27 mouse cellular contexts compared by ENCODE assay signal in genomic region chr13:48207824-48208223, GRCm38 (mm10). TPM values are rescaled to one million over a fixed set of nuclear protein-coding genes. Genes with fewer than 3 reads are reported as not detected.
DNase-seq lines count a peak whose midpoint lies in the region; ATAC-seq and TF ChIP-seq lines count a peak whose summit lies in the region.
"Had no signal": no experiment of that assay in that cellular context is flagged by ENCODE, and none has a peak within 500 bp of the region (broad histone marks: within the 10 kb centered on the region; RNA-seq: fewer than 3 reads in every experiment).

No protein-coding gene starts in this region.

- ATAC-seq in forebrain, embryonic 11.5 days (replicated peaks; ENCODE audit: low FRiP score), result no peak
- ATAC-seq in midbrain, embryonic 14.5 days (ENCODE audit: low FRiP score, low TSS enrichment), result no peak
- ATAC-seq: forebrain, embryonic 16.5 days; hindbrain, embryonic 16.5 days; intestine, embryonic 15.5 days had no signal

- H3K9me3 ChIP-seq in forebrain, embryonic 11.5 days (ENCODE audit: control insufficient read depth, low read length), result no peaks in the 10 kb centered on the region
- no peaks in the 10 kb centered on the region for H3K9me3 ChIP-seq in forebrain, embryonic 10.5 days
- no peaks in the 10 kb centered on the region for H3K9me3 ChIP-seq in midbrain, embryonic 10.5 days (replicated peaks)
- H3K9me3 ChIP-seq in midbrain, embryonic 14.5 days (ENCODE audit: control insufficient read depth, low read length), result no peaks in the 10 kb centered on the region
- H3K9me3 ChIP-seq: embryonic facial prominence, embryonic 10.5 days; embryonic facial prominence, embryonic 13.5 days; heart, embryonic 15.5 days; hindbrain, embryonic 10.5 days; hindbrain, embryonic 13.5 days; intestine, embryonic 15.5 days had no signal

- DNase-seq in forebrain, embryonic 11.5 days (ENCODE audit: low spot score), result no peak
- DNase-seq in forebrain, embryonic 10.5 days (ENCODE audit: extremely low spot score, low spot score), result no peak
- no peak for DNase-seq in midbrain, embryonic 10.5 days (ENCODE audit: low spot score)
- no peak for DNase-seq in midbrain, embryonic 14.5 days
- DNase-seq in brain, embryonic 14.5 days (ENCODE audit: low read depth), result peak; percentile 28
- no peak for DNase-seq in spleen, postnatal 4 days (ENCODE audit: low spot score in 2 of 2)
- DNase-seq: adrenal gland, postnatal 10 days; cerebellum, adult 11-12 months; cerebellum, adult 8-10 months; cerebellum, postnatal 10 days; cerebellum, postnatal 36 days; embryo, embryonic 11 days; gastrocnemius, postnatal 10 days; gastrocnemius, postnatal 36 days; heart, postnatal 10 days; heart, postnatal 36 days; kidney, adult 11 months had no signal

- TF ChIP-seq CTCF in brain, embryonic 14.5 days (IDR thresholded peaks at IDR 0.05; ENCODE audit: borderline replicate concordance, extremely low read depth, insufficient read depth, insufficient read length), result no peak

- peak overlapping the region; percentile 25; the same call in 1 of the 2 replicates for H3K27ac ChIP-seq in forebrain, embryonic 11.5 days (ENCODE audit: low read depth, low read length)
- H3K27ac ChIP-seq in forebrain, embryonic 10.5 days, result no peak overlapping the region; the same call in 1 of the 2 replicates
- H3K27ac ChIP-seq in midbrain, embryonic 10.5 days (replicated peaks), result 0 out of 2 replicates have a peak overlapping the region, but pooled peaks have one; percentile 33
- H3K27ac ChIP-seq in midbrain, embryonic 14.5 days (replicated peaks; ENCODE audit: low read depth, low read length), result no peak overlapping the region
- H3K27ac ChIP-seq: embryonic facial prominence, embryonic 10.5 days; embryonic facial prominence, embryonic 13.5 days; heart, embryonic 15.5 days; hindbrain, embryonic 10.5 days; hindbrain, embryonic 13.5 days; intestine, embryonic 15.5 days had no signal

- 19% methylated on average over 4 of the region's 4 CpGs for WGBS in forebrain, embryonic 11.5 days
- 37% methylated on average over 4 of the region's 4 CpGs for WGBS in forebrain, embryonic 10.5 days
- 65% methylated on average over 4 of the region's 4 CpGs for WGBS in midbrain, embryonic 10.5 days
- WGBS in midbrain, embryonic 14.5 days, result 59% methylated on average over 4 of the region's 4 CpGs

- 0 out of 2 replicates have a peak, but pooled peaks cover 6% of the 10 kb centered on the region for H3K4me1 ChIP-seq in forebrain, embryonic 11.5 days (replicated peaks; ENCODE audit: control insufficient read depth, insufficient read depth, low read length)
- H3K4me1 ChIP-seq in forebrain, embryonic 10.5 days, result peaks cover 11% of the 10 kb centered on the region
- peaks cover 9% of the 10 kb centered on the region for H3K4me1 ChIP-seq in midbrain, embryonic 10.5 days
- no peaks in the 10 kb centered on the region for H3K4me1 ChIP-seq in midbrain, embryonic 14.5 days (ENCODE audit: control insufficient read depth, insufficient read depth, low read length)
- H3K4me1 ChIP-seq: embryonic facial prominence, embryonic 10.5 days; embryonic facial prominence, embryonic 13.5 days; heart, embryonic 15.5 days; hindbrain, embryonic 10.5 days; hindbrain, embryonic 13.5 days; intestine, embryonic 15.5 days had no signal

- H3K27me3 ChIP-seq in forebrain, embryonic 11.5 days (ENCODE audit: control insufficient read depth, insufficient read depth, low read length), result no peaks in the 10 kb centered on the region
- no peaks in the 10 kb centered on the region for H3K27me3 ChIP-seq in forebrain, embryonic 10.5 days (ENCODE audit: poor library complexity, severe bottlenecking)
- H3K27me3 ChIP-seq in midbrain, embryonic 10.5 days (ENCODE audit: low read depth, poor library complexity, severe bottlenecking), result no peaks in the 10 kb centered on the region
- no peaks in the 10 kb centered on the region for H3K27me3 ChIP-seq in midbrain, embryonic 14.5 days (ENCODE audit: control insufficient read depth, insufficient read depth, low read length)
- H3K27me3 ChIP-seq: embryonic facial prominence, embryonic 13.5 days; heart, embryonic 15.5 days; hindbrain, embryonic 13.5 days; intestine, embryonic 15.5 days had no signal

- TF ChIP-seq POLR2A in brain, embryonic 14.5 days (IDR thresholded peaks at IDR 0.05; ENCODE audit: borderline replicate concordance, extremely low read depth, insufficient read depth, insufficient read length, poor library complexity, severe bottlenecking), result no peak

- H3K4me2 ChIP-seq in forebrain, embryonic 11.5 days (ENCODE audit: low read depth, low read length, severe bottlenecking), result no peak overlapping the region
- H3K4me2 ChIP-seq in midbrain, embryonic 14.5 days (ENCODE audit: low read length), result no peak overlapping the region
- H3K4me2 ChIP-seq: embryonic facial prominence, embryonic 13.5 days; heart, embryonic 11.5 days; heart, embryonic 15.5 days; hindbrain, embryonic 13.5 days; intestine, embryonic 15.5 days had no signal

- H3K4me3 ChIP-seq in forebrain, embryonic 11.5 days (ENCODE audit: low read depth, low read length), result no peak overlapping the region
- no peak overlapping the region for H3K4me3 ChIP-seq in forebrain, embryonic 10.5 days
- no peak overlapping the region for H3K4me3 ChIP-seq in midbrain, embryonic 10.5 days
- no peak overlapping the region for H3K4me3 ChIP-seq in midbrain, embryonic 14.5 days (replicated peaks; ENCODE audit: low read depth, low read length)
- H3K4me3 ChIP-seq: embryonic facial prominence, embryonic 10.5 days; embryonic facial prominence, embryonic 13.5 days; erythroblast, embryonic 14.5 days; heart, embryonic 15.5 days; hindbrain, embryonic 10.5 days; hindbrain, embryonic 13.5 days; intestine, embryonic 15.5 days had no signal

- no peaks in the 10 kb centered on the region for H3K36me3 ChIP-seq in forebrain, embryonic 11.5 days (ENCODE audit: control insufficient read depth, insufficient read depth, low read length)
- no peaks in the 10 kb centered on the region for H3K36me3 ChIP-seq in forebrain, embryonic 10.5 days (replicated peaks)
- no peaks in the 10 kb centered on the region for H3K36me3 ChIP-seq in midbrain, embryonic 10.5 days
- H3K36me3 ChIP-seq in midbrain, embryonic 14.5 days (ENCODE audit: control insufficient read depth, insufficient read depth, low read length), result no peaks in the 10 kb centered on the region
- H3K36me3 ChIP-seq: embryonic facial prominence, embryonic 10.5 days; embryonic facial prominence, embryonic 13.5 days; heart, embryonic 15.5 days; hindbrain, embryonic 10.5 days; hindbrain, embryonic 13.5 days; intestine, embryonic 15.5 days had no signal

- no peak overlapping the region for H3K9ac ChIP-seq in forebrain, embryonic 11.5 days (ENCODE audit: low read length)
- no peak overlapping the region for H3K9ac ChIP-seq in midbrain, embryonic 14.5 days (replicated peaks; ENCODE audit: low read length)
- H3K9ac ChIP-seq: embryonic facial prominence, embryonic 13.5 days; heart, embryonic 15.5 days; hindbrain, embryonic 13.5 days; intestine, embryonic 15.5 days had no signal

RNA-seq across cellular contexts. Expression of gene Id4, which starts 53.2 kb away (rescaled TPM):
- 182 and 187 TPM in 2 replicates for polyA plus RNA-seq in forebrain, embryonic 11.5 days (2014; fragmentation: Nextera tagmentation; extraction: Ambion mirVana)
- polyA plus RNA-seq in forebrain, embryonic 10.5 days (2016; fragmentation: Nextera tagmentation; extraction: Ambion mirVana), result 80.5 and 101 TPM in 2 replicates
- 21.7 and 40.0 TPM in 2 replicates for polyA plus RNA-seq in midbrain, embryonic 10.5 days (2016; fragmentation: Nextera tagmentation; extraction: Ambion mirVana)
- polyA plus RNA-seq in midbrain, embryonic 14.5 days (2014; fragmentation: Nextera tagmentation; extraction: Ambion mirVana), result 149 and 156 TPM in 2 replicates
- 122 and 123 TPM in 2 replicates for polyA plus RNA-seq in brain, embryonic 14.5 days (2012; rRNA removed)

Comparison
In these comparisons a context has a peak if more than half of its experiments do, and no peak if none do; other contexts are left out.
1. H3K27ac ChIP-seq: peak in forebrain, embryonic 11.5 days (single experiment) and midbrain, embryonic 10.5 days (single experiment); none in forebrain, embryonic 10.5 days (single experiment) and midbrain, embryonic 14.5 days (single experiment).